9 mouse cellular contexts compared by ENCODE assay signal in genomic region chr4:130167814-130168213, GRCm38 (mm10). TPM values are rescaled to one million over a fixed set of nuclear protein-coding genes. Genes with fewer than 3 reads are reported as not detected.
DNase-seq lines count a peak whose midpoint lies in the region; ATAC-seq and TF ChIP-seq lines count a peak whose summit lies in the region.
"Had no signal": no experiment of that assay in that cellular context is flagged by ENCODE, and none has a peak within 500 bp of the region (broad histone marks: within the 10 kb centered on the region; RNA-seq: fewer than 3 reads in every experiment).

No protein-coding gene starts in this region.

- peak overlapping the region; percentile 78 for H3K27ac ChIP-seq in heart, embryonic 12.5 days (ENCODE audit: poor library complexity, severe bottlenecking)
- H3K27ac ChIP-seq in limb, embryonic 14.5 days (replicated peaks; ENCODE audit: low read depth, low read length): no peak overlapping the region

- 36% methylated on average over 9 of the region's 9 CpGs for WGBS in heart, embryonic 12.5 days
- 48% methylated on average over 9 of the region's 9 CpGs for WGBS in limb, embryonic 14.5 days

- no peaks in the 10 kb centered on the region for H3K27me3 ChIP-seq in heart, embryonic 12.5 days (replicated peaks)
- H3K27me3 ChIP-seq in limb, embryonic 14.5 days (ENCODE audit: control insufficient read depth, insufficient read depth, low read length): no peaks in the 10 kb centered on the region
- no peaks in the 10 kb centered on the region for H3K27me3 ChIP-seq in myocyte (ENCODE audit: control insufficient read depth, insufficient read depth, insufficient read length)

- no peaks in the 10 kb centered on the region for H3K79me2 ChIP-seq in myocyte (ENCODE audit: control insufficient read depth, insufficient read depth)

- intact Hi-C loops in heart, postnatal 25 days (cut with DNase I): no loop called here

- no peak for TF ChIP-seq POLR2A in limb, embryonic 14.5 days (IDR thresholded peaks at IDR 0.05; ENCODE audit: borderline replicate concordance, extremely low read depth, insufficient read depth, insufficient read length)
- TF ChIP-seq POLR2A in myocyte (IDR thresholded peaks at IDR 0.05; ENCODE audit: insufficient read length, low read depth): no peak

- no peak for ATAC-seq in heart, embryonic 12.5 days (ENCODE audit: insufficient number of reproducible peaks, low FRiP score)
- ATAC-seq in granulocyte monocyte progenitor cell, adult 5-6 weeks (replicated peaks; ENCODE audit: poor library complexity, severe bottlenecking): peak; percentile 49
- no peak for ATAC-seq in limb, embryonic 14.5 days (ENCODE audit: low FRiP score, low read depth)

- DNase-seq in heart, postnatal 25 days (ENCODE audit: low spot score): no peak
- no peak for DNase-seq in limb, embryonic 14.5 days (ENCODE audit: low spot score)
- no peak for DNase-seq in layer of hippocampus, adult 18-20 months (ENCODE audit: low spot score in 2 of 2)
- DNase-seq in layer of hippocampus, adult 8-10 months (ENCODE audit: low spot score in 2 of 2): no peak
- no peak for DNase-seq in testis, postnatal 14 days (ENCODE audit: low spot score)
- DNase-seq: layer of hippocampus, adult 9-11 months had no signal

- H3K9ac ChIP-seq in heart, embryonic 12.5 days: peak overlapping the region; percentile 46; the same call in 1 of the 2 replicates
- no peak overlapping the region for H3K9ac ChIP-seq in limb, embryonic 14.5 days (ENCODE audit: low read depth, low read length, severe bottlenecking)

- no peak overlapping the region for H3ac ChIP-seq in myocyte (ENCODE audit: control insufficient read depth, insufficient read length)

- H3K4me1 ChIP-seq in heart, embryonic 12.5 days (replicated peaks): peaks cover 88% of the 10 kb centered on the region
- peaks cover 48% of the 10 kb centered on the region for H3K4me1 ChIP-seq in limb, embryonic 14.5 days (ENCODE audit: control insufficient read depth, insufficient read depth, low read length)

- no peaks in the 10 kb centered on the region for H3K9me3 ChIP-seq in heart, embryonic 12.5 days (replicated peaks)
- no peaks in the 10 kb centered on the region for H3K9me3 ChIP-seq in limb, embryonic 14.5 days (ENCODE audit: control insufficient read depth, low read length)

- H3K4me3 ChIP-seq in heart, embryonic 12.5 days: peak overlapping the region; percentile 3; the same call in 1 of the 2 replicates
- H3K4me3 ChIP-seq in limb, embryonic 14.5 days (replicated peaks; ENCODE audit: low read length): no peak overlapping the region
- H3K4me3 ChIP-seq in myocyte: no peak overlapping the region

- peak overlapping the region; percentile 52 for H3K4me2 ChIP-seq in heart, embryonic 12.5 days
- 0 out of 2 replicates have a peak overlapping the region, but pooled peaks have one; percentile 21 for H3K4me2 ChIP-seq in limb, embryonic 14.5 days (replicated peaks; ENCODE audit: low read depth, low read length, severe bottlenecking)
- peak overlapping the region; percentile 27 for H3K4me2 ChIP-seq in myocyte (ENCODE audit: low read depth)

- H3K36me3 ChIP-seq in heart, embryonic 12.5 days: peaks cover 5% of the 10 kb centered on the region; the same call in 1 of the 2 replicates
- H3K36me3 ChIP-seq in limb, embryonic 14.5 days (ENCODE audit: control insufficient read depth, insufficient read depth, low read length): no peaks in the 10 kb centered on the region
- no peaks in the 10 kb centered on the region for H3K36me3 ChIP-seq in myocyte (ENCODE audit: control insufficient read depth, insufficient read depth)

TF ChIP-seq in myocyte, 11 proteins besides CTCF, POLR2A, EP300 and RAD21:
- TF ChIP-seq REST (IDR thresholded peaks at IDR 0.05; ENCODE audit: insufficient read depth, insufficient read length) (no peak), USF1 (IDR thresholded peaks at IDR 0.05; ENCODE audit: low read depth) (no peak), MAX (IDR thresholded peaks at IDR 0.05; ENCODE audit: low read depth) (no peak), E2F4 (IDR thresholded peaks at IDR 0.05; ENCODE audit: insufficient read depth) (no peak), POLR2AphosphoS2 (IDR thresholded peaks at IDR 0.05; ENCODE audit: insufficient read length, low read depth) (no peak), CEBPB (IDR thresholded peaks at IDR 0.05; ENCODE audit: insufficient read depth, poor library complexity, severe bottlenecking) (no peak), SRF (IDR thresholded peaks at IDR 0.05; ENCODE audit: control insufficient read depth, insufficient read length, low read depth) (no peak)
TF ChIP-seq in myocyte: peak in this region for 0.

RNA-seq across cellular contexts. Expression of gene Tinagl1, which starts 7.1 kb away (rescaled TPM):
- 46.6 and 49.8 TPM in 2 replicates for polyA plus RNA-seq in heart, embryonic 12.5 days (2016; fragmentation: Nextera tagmentation; extraction: Ambion mirVana)
- 10 to 100 TPM; 56.0 to 69.2 TPM for total RNA-seq in heart, postnatal 25 days (2021)
- total RNA-seq in granulocyte monocyte progenitor cell, adult 5-6 weeks (2014; fragmentation: Nextera tagmentation): 1.5 TPM in 1 of 2 replicates, not detected in the other
- total RNA-seq in granulocyte monocyte progenitor cell, adult 5-6 weeks (2017): 0.82 and 1.1 TPM in 2 replicates
- 19.9 and 23.9 TPM in 2 replicates for polyA plus RNA-seq in limb, embryonic 14.5 days (2012; rRNA removed)
- polyA plus RNA-seq in limb, embryonic 14.5 days (2014; fragmentation: Nextera tagmentation; extraction: Ambion mirVana): 13.6 and 14.2 TPM in 2 replicates
- polyA plus RNA-seq in myocyte (2012; fragmentation: generic; extraction: Trizol): 1.6 TPM
- 10 to 100 TPM; 12.5 to 15.9 TPM for total RNA-seq in layer of hippocampus, adult 18-20 months (2021)
- total RNA-seq in layer of hippocampus, adult 8-10 months (2022): 10 to 100 TPM in 3 of 4 experiments, 1 to 10 TPM in 1; 9.7 to 11.8 (median 11.0) TPM

RNA-seq across cellular contexts. Expression of gene Hcrtr1, which starts 28.7 kb away (rescaled TPM):
- not detected in 2 replicates for polyA plus RNA-seq in heart, embryonic 12.5 days (2016; fragmentation: Nextera tagmentation; extraction: Ambion mirVana)
- total RNA-seq in heart, postnatal 25 days (2021): not detected
- total RNA-seq in granulocyte monocyte progenitor cell, adult 5-6 weeks (2014; fragmentation: Nextera tagmentation): not detected in 2 replicates
- not detected in 2 replicates for total RNA-seq in granulocyte monocyte progenitor cell, adult 5-6 weeks (2017)
- polyA plus RNA-seq in limb, embryonic 14.5 days (2012; rRNA removed): 0.10 and 0.37 TPM in 2 replicates
- 0.08 TPM in 1 of 2 replicates, not detected in the other for polyA plus RNA-seq in limb, embryonic 14.5 days (2014; fragmentation: Nextera tagmentation; extraction: Ambion mirVana)
- not detected for polyA plus RNA-seq in myocyte (2012; fragmentation: generic; extraction: Trizol)
- total RNA-seq in layer of hippocampus, adult 18-20 months (2021): 1 to 10 TPM; 1.6 to 2.3 TPM
- total RNA-seq in layer of hippocampus, adult 8-10 months (2022): 1 to 10 TPM; 1.6 to 2.9 (median 2.4) TPM

RNA-seq across cellular contexts. Expression of gene Gm853, which starts 54.4 kb away (rescaled TPM):
- not detected in 2 replicates for polyA plus RNA-seq in heart, embryonic 12.5 days (2016; fragmentation: Nextera tagmentation; extraction: Ambion mirVana)
- total RNA-seq in heart, postnatal 25 days (2021): not detected
- not detected in 2 replicates for total RNA-seq in granulocyte monocyte progenitor cell, adult 5-6 weeks (2014; fragmentation: Nextera tagmentation)
- total RNA-seq in granulocyte monocyte progenitor cell, adult 5-6 weeks (2017): not detected in 2 replicates
- 0.03 and 0.04 TPM in 2 replicates for polyA plus RNA-seq in limb, embryonic 14.5 days (2012; rRNA removed)
- not detected in 2 replicates for polyA plus RNA-seq in limb, embryonic 14.5 days (2014; fragmentation: Nextera tagmentation; extraction: Ambion mirVana)
- polyA plus RNA-seq in myocyte (2012; fragmentation: generic; extraction: Trizol): not detected
- total RNA-seq in layer of hippocampus, adult 18-20 months (2021): not detected
- 1 to 10 TPM in 1 of 4 experiments, not detected in 3; 1.0 TPM for total RNA-seq in layer of hippocampus, adult 8-10 months (2022)

Comparison
In these comparisons a context has a peak if more than half of its experiments do, and no peak if none do; other contexts are left out.
1. RNA of gene Tinagl1, which starts 7.1 kb away (total RNA-seq): 56.0 to 69.2 TPM in heart, postnatal 25 days, 12.5 to 15.9 TPM in layer of hippocampus, adult 18-20 months and 9.7 to 11.8 TPM in layer of hippocampus, adult 8-10 months; 0.82 to 1.5 TPM in granulocyte monocyte progenitor cell, adult 5-6 weeks; every median in the first group is over 4 times any median in the second.
2. Peak in every context shown above with its lines, with median percentiles within 50 percentile points of each other: H3K4me2 ChIP-seq.